Mouse (Mus musculus): ENCODE data around the gene Hist1h4b.

DNA sequence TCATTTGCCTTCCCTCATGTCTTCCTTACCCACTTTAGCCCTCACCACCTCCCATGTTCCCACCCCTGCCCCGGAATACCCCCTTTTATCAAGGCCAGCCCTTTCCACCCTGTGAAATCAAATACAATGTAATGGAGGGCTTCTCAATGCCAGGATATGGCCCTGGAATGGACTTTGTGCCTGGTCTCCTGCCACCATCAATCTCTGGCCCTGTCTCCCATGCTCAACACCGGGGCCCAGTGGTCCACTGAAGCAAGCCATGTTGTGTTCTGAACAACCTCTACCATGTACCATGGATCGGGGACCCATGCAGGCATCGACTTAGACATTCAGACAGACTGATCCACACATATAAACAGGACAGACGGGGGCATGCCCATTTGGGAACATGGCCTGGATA, 27.1 kb upstream of the Hist1h4b start:
- TF ChIP-seq FLI1 (IDR thresholded peaks at IDR 0.05; ENCODE audit: low read length) (no peak), GATA1 (IDR thresholded peaks at IDR 0.05; ENCODE audit: borderline replicate concordance, low read length) (no peak)
